Mouse (Mus musculus): Measurements from ENCODE around the gene Nipa2.

DNA sequence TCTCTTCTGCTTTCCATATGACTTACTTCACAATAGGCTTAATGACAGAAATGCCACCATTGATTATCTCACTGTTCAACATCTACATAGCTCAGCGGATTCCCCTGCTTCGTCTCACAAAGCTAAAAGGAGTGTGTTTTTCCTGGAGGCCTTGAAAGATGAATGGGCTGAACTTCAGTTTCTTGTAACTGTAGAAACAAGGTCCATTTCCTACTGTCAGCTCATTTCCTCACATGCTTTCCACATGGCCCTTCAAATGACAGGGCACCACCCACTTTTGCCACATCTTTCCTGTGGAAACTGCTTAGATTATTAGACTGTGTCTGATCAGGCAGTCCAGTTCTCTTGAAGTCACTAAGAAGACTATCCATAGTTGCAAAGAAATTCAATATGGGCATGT, 33.6 kb downstream of the Nipa2 start:
- TF ChIP-seq CTCF (IDR thresholded peaks at IDR 0.05; ENCODE audit: extremely low read depth, insufficient read depth, low read length) (no peak), POLR2A (IDR thresholded peaks at IDR 0.05; ENCODE audit: extremely low read depth, insufficient read depth, low read length) (no peak)

Data from cortical plate, adult 2 months (tissue).